Mouse (Mus musculus) intestine, embryonic 14.5 days (tissue): Measurements from ENCODE around the gene Cpvl. TPM values are rescaled to one million over a fixed set of nuclear protein-coding genes. Genes with fewer than 3 reads are reported as not detected.
A peak's percentile ranks its signal among the peaks of the same experiment; 100 is the strongest.

ENCODE experiments used
- ATAC-seq: fragments of 200-750 bp; cut with Nextera tagmentation; replicated peaks from 2 replicates; pipeline ENCODE4 v1.8.0; 2017; ENCODE audit warnings: low read depth, moderate number of reproducible peaks, moderate TSS enrichment, moderate library complexity; ENCODE audit not compliant: low FRiP score, low TSS enrichment
- DNase-seq: peaks from one replicate; pipeline ENCODE4 v3.0.0-alpha.2; 2018; ENCODE audit warnings: low spot score
- H3K27ac ChIP-seq: fragments of 300-500 bp; sonication (generic); 2 replicates; pipeline ENCODE4 v1.5.1; 2014; ENCODE audit warnings: low read depth, mild to moderate bottlenecking, control low read depth
- H3K27me3 ChIP-seq: fragments of 300-500 bp; sonication (generic); replicated peaks from 2 replicates; pipeline ENCODE4 v1.6.1; 2014; ENCODE audit warnings: low read length, control low read depth; ENCODE audit not compliant: control insufficient read depth, insufficient read depth
- H3K36me3 ChIP-seq: fragments of 300-500 bp; sonication (generic); 2 replicates; pipeline ENCODE4 v1.6.1; 2014; ENCODE audit warnings: low read length, control low read depth; ENCODE audit not compliant: control insufficient read depth, insufficient read depth
- H3K4me1 ChIP-seq: fragments of 300-500 bp; sonication (generic); replicated peaks from 2 replicates; pipeline ENCODE4 v1.6.1; 2014; ENCODE audit warnings: low read length, control low read depth, mixed read lengths; ENCODE audit not compliant: control insufficient read depth, insufficient read depth
- H3K4me2 ChIP-seq: fragments of 300-500 bp; sonication (generic); 2 replicates; pipeline ENCODE4 v1.6.1; 2014; ENCODE audit warnings: low read length
- H3K4me3 ChIP-seq: fragments of 300-500 bp; sonication (generic); 2 replicates; pipeline ENCODE4 v1.5.1; 2014; ENCODE audit warnings: low read depth, low read length, control low read depth, mixed read lengths
- H3K9ac ChIP-seq: fragments of 300-500 bp; sonication (generic); 2 replicates; pipeline ENCODE4 v1.6.1; 2014; ENCODE audit warnings: mild to moderate bottlenecking, low read length
- H3K9me3 ChIP-seq: fragments of 300-500 bp; sonication (generic); 2 replicates; pipeline ENCODE4 v1.6.1; 2016; ENCODE audit warnings: low read length, control low read depth; ENCODE audit not compliant: control insufficient read depth
- WGBS: fragments of 180-500 bp; shearing (Covaris S2); extraction: QIAGEN DNeasy Blood & Tissue Kit; methylation state at CpG from one replicate; pipeline ENCODE4 v1.1.7; 2014; 5-methylcytosine and 5-hydroxymethylcytosine counted together
- polyA plus RNA-seq: library from polyadenylated mRNA; unstranded; fragments of >200 nt; fragmentation: Nextera tagmentation; extraction: Ambion mirVana; gene quantifications from 2 replicates; pipeline ENCODE4 v1.2.1, GENCODE M21; 2014

Gene Cpvl
- polyA plus RNA-seq, 1 experiment from 2014 or later, result not detected

GRCm38 (mm10) chr6:53966595-53966994, 11.9 kb downstream of the Cpvl start:
- Histone ChIP-seq H3K4me3 (no peak overlapping the region), H3K9me3 (no peaks in the 10 kb centered on the region), H3K36me3 (no peaks in the 10 kb centered on the region), H3K9ac (no peak overlapping the region), H3K27me3 (no peaks in the 10 kb centered on the region), H3K4me2 (no peak overlapping the region), H3K4me1 (peaks cover 10% of the 10 kb centered on the region; the same call in 1 of the 2 replicates), H3K27ac (no peak overlapping the region)
- DNase-seq (no peak), ATAC-seq (no peak)
- WGBS, result 73% methylated on average over 5 of the region's 5 CpGs

- no peak overlapping the region for H3K4me2 ChIP-seq
- no peaks in the 10 kb centered on the region for H3K27me3 ChIP-seq
- no peak for ATAC-seq
- WGBS, result 26% methylated on average over 5 of the region's 5 CpGs
- no peak overlapping the region for H3K27ac ChIP-seq
- no peaks in the 10 kb centered on the region for H3K36me3 ChIP-seq
- H3K4me3 ChIP-seq, result no peak overlapping the region
- no peaks in the 10 kb centered on the region for H3K9me3 ChIP-seq
- no peak for DNase-seq
- no peak overlapping the region for H3K9ac ChIP-seq
- H3K4me1 ChIP-seq, result peaks cover 8% of the 10 kb centered on the region; the same call in 1 of the 2 replicates
These were observed 12.6 kb downstream of the Cpvl start for GRCm38 (mm10) chr6:53965900-53966299.

- H3K27me3 ChIP-seq, result no peaks in the 10 kb centered on the region
- H3K9me3 ChIP-seq, result no peaks in the 10 kb centered on the region
- no peak for ATAC-seq
- peaks cover 7% of the 10 kb centered on the region; the same call in 1 of the 2 replicates for H3K4me1 ChIP-seq
- no peak overlapping the region for H3K27ac ChIP-seq
- WGBS, result 75% methylated on average over 5 of the region's 5 CpGs
- no peak overlapping the region for H3K9ac ChIP-seq
- H3K36me3 ChIP-seq, result no peaks in the 10 kb centered on the region
- H3K4me2 ChIP-seq, result no peak overlapping the region
- H3K4me3 ChIP-seq, result no peak overlapping the region
- DNase-seq, result no peak
These were observed 14.5 kb downstream of the Cpvl start for GRCm38 (mm10) chr6:53963906-53964496.

- Histone ChIP-seq H3K4me3 (no peak overlapping the region), H3K27me3 (no peaks in the 10 kb centered on the region), H3K4me2 (no peak overlapping the region), H3K4me1 (no peaks in the 10 kb centered on the region; the same call in 1 of the 2 replicates), H3K36me3 (no peaks in the 10 kb centered on the region), H3K9ac (no peak overlapping the region), H3K9me3 (no peaks in the 10 kb centered on the region), H3K27ac (no peak overlapping the region)
- ATAC-seq, result no peak
- 83% methylated on average over 1 of the region's 1 CpGs for WGBS
- no peak for DNase-seq
These were observed 16.5 kb downstream of the Cpvl start for GRCm38 (mm10) chr6:53962006-53962405.

GRCm38 (mm10) chr6:53959826-53960225, 18.6 kb downstream of the Cpvl start:
- Histone ChIP-seq H3K4me1 (no peaks in the 10 kb centered on the region; the same call in 1 of the 2 replicates), H3K9ac (no peak overlapping the region), H3K36me3 (no peaks in the 10 kb centered on the region), H3K9me3 (no peaks in the 10 kb centered on the region), H3K4me2 (no peak overlapping the region), H3K27ac (no peak overlapping the region), H3K27me3 (no peaks in the 10 kb centered on the region), H3K4me3 (no peak overlapping the region)
- no peak for DNase-seq
- no peak for ATAC-seq
- 77% methylated on average over 3 of the region's 3 CpGs for WGBS

- Histone ChIP-seq H3K9ac (no peak overlapping the region), H3K9me3 (no peaks in the 10 kb centered on the region), H3K36me3 (no peaks in the 10 kb centered on the region), H3K27me3 (no peaks in the 10 kb centered on the region), H3K4me1 (no peaks in the 10 kb centered on the region), H3K4me2 (peak overlapping the region; percentile 18; the same call in 1 of the 2 replicates), H3K27ac (no peak overlapping the region), H3K4me3 (no peak overlapping the region)
- ATAC-seq (peak; percentile 28; the same call in 1 of the 2 replicates), DNase-seq (peak; percentile 90)
- WGBS, result 13% methylated on average over 7 of the region's 7 CpGs
These were observed 20.1 kb downstream of the Cpvl start for GRCm38 (mm10) chr6:53958321-53958720.

GRCm38 (mm10) chr6:53956513-53956912, 22.0 kb downstream of the Cpvl start:
- H3K9ac ChIP-seq, result no peak overlapping the region
- no peak overlapping the region for H3K4me3 ChIP-seq
- H3K36me3 ChIP-seq, result no peaks in the 10 kb centered on the region
- H3K4me1 ChIP-seq, result no peaks in the 10 kb centered on the region
- H3K27ac ChIP-seq, result no peak overlapping the region
- 50% methylated on average over 4 of the region's 4 CpGs for WGBS
- DNase-seq (no peak), ATAC-seq (no peak)
- no peak overlapping the region for H3K4me2 ChIP-seq
- H3K9me3 ChIP-seq, result no peaks in the 10 kb centered on the region
- no peaks in the 10 kb centered on the region for H3K27me3 ChIP-seq

- ATAC-seq, result no peak
- no peak overlapping the region for H3K4me2 ChIP-seq
- H3K9ac ChIP-seq, result no peak overlapping the region
- DNase-seq, result no peak
- WGBS, result 64% methylated on average over 2 of the region's 2 CpGs
- no peaks in the 10 kb centered on the region; the same call in 1 of the 2 replicates for H3K4me1 ChIP-seq
- no peaks in the 10 kb centered on the region for H3K36me3 ChIP-seq
- H3K4me3 ChIP-seq, result no peak overlapping the region
- no peaks in the 10 kb centered on the region for H3K27me3 ChIP-seq
- H3K27ac ChIP-seq, result no peak overlapping the region
- H3K9me3 ChIP-seq, result no peaks in the 10 kb centered on the region
These were observed 22.6 kb downstream of the Cpvl start for GRCm38 (mm10) chr6:53955846-53956245.

- Histone ChIP-seq H3K36me3 (no peaks in the 10 kb centered on the region), H3K4me1 (peaks cover 6% of the 10 kb centered on the region; the same call in 1 of the 2 replicates), H3K4me2 (no peak overlapping the region), H3K27me3 (no peaks in the 10 kb centered on the region), H3K9ac (no peak overlapping the region), H3K4me3 (no peak overlapping the region), H3K27ac (no peak overlapping the region), H3K9me3 (no peaks in the 10 kb centered on the region)
- DNase-seq, result no peak
- ATAC-seq, result no peak
- WGBS, result 64% methylated on average over 6 of the region's 6 CpGs
These were observed 23.2 kb downstream of the Cpvl start for GRCm38 (mm10) chr6:53955271-53955670.
